Mouse (Mus musculus) lung, embryonic 14.5 days (tissue): ENCODE measurements around the gene Riox1. TPM values are rescaled to one million over a fixed set of nuclear protein-coding genes. Genes with fewer than 3 reads are reported as not detected.

Source experiments
- ATAC-seq: fragments of 200-750 bp; cut with Nextera tagmentation; 2 replicates; pipeline ENCODE4 v1.8.0; 2017; ENCODE audit warnings: mild to moderate bottlenecking, moderate TSS enrichment, moderate library complexity; ENCODE audit not compliant: insufficient read depth
- DNase-seq: peaks from one replicate; pipeline ENCODE4 v3.0.0-alpha.2; 2015
- H3K27ac ChIP-seq: fragments of 300-500 bp; sonication (generic); 2 replicates; pipeline ENCODE4 v1.5.1; 2014; ENCODE audit warnings: low read depth, mild to moderate bottlenecking, moderate library complexity
- H3K27me3 ChIP-seq: fragments of 300-500 bp; sonication (generic); 2 replicates; pipeline ENCODE4 v1.6.1; 2014; ENCODE audit warnings: low read length, control low read depth; ENCODE audit not compliant: insufficient read depth
- H3K36me3 ChIP-seq: fragments of 300-500 bp; sonication (generic); 2 replicates; pipeline ENCODE4 v1.6.1; 2014; ENCODE audit warnings: control low read depth; ENCODE audit not compliant: insufficient read depth
- H3K4me1 ChIP-seq: fragments of 300-500 bp; sonication (generic); 2 replicates; pipeline ENCODE4 v1.6.1; 2014; ENCODE audit warnings: antibody characterized with exemption, control low read depth; ENCODE audit not compliant: insufficient read depth
- H3K4me2 ChIP-seq: fragments of 300-500 bp; sonication (generic); 2 replicates; pipeline ENCODE4 v1.6.1; 2014; ENCODE audit warnings: mild to moderate bottlenecking
- H3K4me3 ChIP-seq: fragments of 300-500 bp; sonication (generic); 2 replicates; pipeline ENCODE4 v1.5.1; 2014; ENCODE audit warnings: low read depth, low read length
- H3K9ac ChIP-seq: fragments of 300-500 bp; sonication (generic); 2 replicates; pipeline ENCODE4 v1.6.1; 2014
- H3K9me3 ChIP-seq: fragments of 300-500 bp; sonication (generic); 2 replicates; pipeline ENCODE4 v1.6.1; 2016; ENCODE audit warnings: low read depth, low read length, control low read depth
- CTCF ChIP-seq: IDR thresholded peaks from 2 replicates; pipeline ENCODE4 v1.5.1; 2016; ENCODE audit warnings: antibody characterized with exemption, low read depth
- WGBS: fragments of 180-500 bp; shearing (Covaris S2); extraction: QIAGEN DNeasy Blood & Tissue Kit; methylation state at CpG from one replicate; pipeline ENCODE4 v1.1.7; 2014; 5-methylcytosine and 5-hydroxymethylcytosine counted together
- polyA plus RNA-seq: library from polyadenylated mRNA; unstranded; fragments of >200 nt; fragmentation: Nextera tagmentation; extraction: Ambion mirVana; gene quantifications from 2 replicates; pipeline ENCODE4 v1.2.1, GENCODE M21; 2014

Gene Riox1
- polyA plus RNA-seq, 1 experiment from 2014 or later, result 18.6 TPM

- no peak for TF ChIP-seq CTCF
- Histone ChIP-seq H3K27ac (no peak overlapping the region), H3K9me3 (no peaks in the 10 kb centered on the region), H3K27me3 (no peaks in the 10 kb centered on the region), H3K4me1 (peaks cover 12% of the 10 kb centered on the region), H3K4me2 (no peak overlapping the region; the same call in 1 of the 2 replicates), H3K4me3 (no peak overlapping the region), H3K36me3 (peaks cover 19% of the 10 kb centered on the region), H3K9ac (no peak overlapping the region)
- 69% methylated on average over 4 of the region's 4 CpGs for WGBS
- DNase-seq (no peak), ATAC-seq (no peak)
Measured at GRCm38 (mm10) chr12:83949043-83949442, 1.4 kb upstream of the Riox1 start.

DNA sequence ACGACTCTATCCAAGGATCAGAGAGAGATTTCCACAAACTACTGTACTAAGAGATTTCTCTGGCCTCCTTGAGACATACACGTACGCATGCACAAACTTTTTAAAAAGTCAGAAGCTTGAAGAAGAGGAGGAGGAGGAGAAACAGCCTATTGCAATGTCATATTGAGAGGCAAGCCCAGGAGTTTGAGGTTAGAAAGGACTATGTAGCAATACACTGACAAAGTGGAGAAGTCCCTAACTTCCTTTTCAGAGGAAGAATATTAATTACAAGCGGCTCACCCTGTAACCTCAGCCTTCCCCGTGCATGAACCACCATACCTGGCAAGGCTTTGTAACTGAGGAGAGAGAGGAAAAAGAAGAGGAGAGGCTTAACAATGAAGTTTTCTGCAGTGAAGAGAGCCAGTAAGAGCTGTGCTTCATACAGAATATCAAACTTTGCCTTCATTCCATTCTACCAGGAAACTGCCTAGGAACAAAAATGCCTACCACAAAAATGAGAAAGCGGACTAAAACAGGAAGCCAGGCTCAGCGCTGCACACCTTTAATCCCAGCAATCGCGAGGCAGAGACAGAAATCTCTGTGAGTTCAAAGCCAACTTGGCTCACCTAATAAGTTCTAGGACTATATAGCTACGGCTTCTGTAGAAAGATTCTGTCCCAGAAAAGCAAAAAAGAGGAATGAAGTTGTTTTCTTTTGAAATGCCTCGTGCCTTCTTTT is 474 bp upstream of the Riox1 start:
- Histone ChIP-seq H3K4me2 (peak overlapping the region; percentile 98), H3K4me1 (peaks cover 12% of the 10 kb centered on the region), H3K27me3 (no peaks in the 10 kb centered on the region), H3K9ac (peak overlapping the region; percentile 79), H3K4me3 (peak overlapping the region; percentile 91), H3K27ac (peak overlapping the region; percentile 42; the same call in 1 of the 2 replicates), H3K9me3 (no peaks in the 10 kb centered on the region), H3K36me3 (peaks cover 20% of the 10 kb centered on the region)
- no peak for DNase-seq
- TF ChIP-seq CTCF, result no peak
- 0 out of 2 replicates have a peak, but pooled peaks have one; percentile 2 for ATAC-seq
- WGBS, result 26% methylated on average over 11 of the region's 11 CpGs

- peak overlapping the region; percentile 91 for H3K4me3 ChIP-seq
- H3K4me1 ChIP-seq, result peaks cover 12% of the 10 kb centered on the region
- peak overlapping the region; percentile 79 for H3K9ac ChIP-seq
- peaks cover 28% of the 10 kb centered on the region for H3K36me3 ChIP-seq
- ATAC-seq, result peak; percentile 59
- TF ChIP-seq CTCF, result no peak
- under 1% methylated on average over 98 of the region's 116 CpGs for WGBS
- peak; percentile 56 for DNase-seq
- no peaks in the 10 kb centered on the region for H3K27me3 ChIP-seq
- no peaks in the 10 kb centered on the region for H3K9me3 ChIP-seq
- H3K27ac ChIP-seq, result peak overlapping the region; percentile 75; the same call in 1 of the 2 replicates
- H3K4me2 ChIP-seq, result peak overlapping the region; percentile 98
Measured at GRCm38 (mm10) chr12:83950840-83951701, 663 bp downstream of the Riox1 start.

GRCm38 (mm10) chr12:83951711-83952575 is 1.5 kb downstream of the Riox1 start:
- H3K9ac ChIP-seq, result peak overlapping the region; percentile 79
- H3K4me3 ChIP-seq, result peak overlapping the region; percentile 91
- peaks cover 12% of the 10 kb centered on the region for H3K4me1 ChIP-seq
- no peak for TF ChIP-seq CTCF
- no peak overlapping the region for H3K27ac ChIP-seq
- H3K36me3 ChIP-seq, result peaks cover 29% of the 10 kb centered on the region
- H3K27me3 ChIP-seq, result no peaks in the 10 kb centered on the region
- H3K4me2 ChIP-seq, result peak overlapping the region; percentile 98
- DNase-seq (no peak), ATAC-seq (no peak)
- no peaks in the 10 kb centered on the region for H3K9me3 ChIP-seq
- WGBS, result 43% methylated on average over 32 of the region's 32 CpGs

DNA sequence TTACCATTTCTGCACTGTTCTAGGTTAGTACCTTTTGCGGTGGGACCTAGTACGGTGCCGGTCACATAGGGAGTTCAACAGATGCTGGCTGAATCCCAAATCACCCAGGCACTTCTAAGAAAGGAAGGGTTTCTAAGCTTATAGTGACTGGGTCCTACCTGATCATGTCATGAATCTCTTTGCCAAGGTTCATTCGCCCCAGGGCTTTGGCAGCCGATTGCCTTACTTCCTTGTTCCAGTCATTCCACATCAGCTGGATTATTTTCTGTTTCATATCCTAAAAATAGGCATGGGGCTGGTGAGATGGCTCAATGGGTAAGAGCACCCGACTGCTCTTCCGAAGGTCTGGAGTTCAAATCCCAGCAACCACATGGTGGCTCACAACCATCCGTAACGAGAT is 7.9 kb downstream of the Riox1 start:
- Histone ChIP-seq H3K36me3 (peaks cover 15% of the 10 kb centered on the region; the same call in 1 of the 2 replicates), H3K4me2 (no peak overlapping the region), H3K9me3 (no peaks in the 10 kb centered on the region), H3K27me3 (no peaks in the 10 kb centered on the region), H3K4me3 (no peak overlapping the region), H3K4me1 (no peaks in the 10 kb centered on the region), H3K27ac (no peak overlapping the region), H3K9ac (no peak overlapping the region)
- DNase-seq (no peak), ATAC-seq (no peak)
- 93% methylated on average over 9 of the region's 9 CpGs for WGBS
- no peak for TF ChIP-seq CTCF

GRCm38 (mm10) chr12:83965235-83965634 is 14.8 kb downstream of the Riox1 start:
- DNase-seq (peak; percentile 53), ATAC-seq (peak; percentile 76; the same call in 1 of the 2 replicates)
- no peaks in the 10 kb centered on the region for H3K27me3 ChIP-seq
- H3K9me3 ChIP-seq, result no peaks in the 10 kb centered on the region
- H3K4me3 ChIP-seq, result no peak overlapping the region
- WGBS, result 57% methylated on average over 6 of the region's 7 CpGs
- 0 out of 2 replicates have a peak overlapping the region, but pooled peaks have one; percentile 8 for H3K27ac ChIP-seq
- H3K4me2 ChIP-seq, result no peak overlapping the region
- no peak for TF ChIP-seq CTCF
- H3K36me3 ChIP-seq, result no peaks in the 10 kb centered on the region
- no peaks in the 10 kb centered on the region for H3K4me1 ChIP-seq
- H3K9ac ChIP-seq, result no peak overlapping the region
